Mouse (Mus musculus): ENCODE data around the gene Klf8.
"Not testable (repeated sequence)": the region's sequence is repeated elsewhere in the genome, so short reads cannot be mapped to it uniquely, and the experiment has no call there.

The Klf8 gene

DNA sequence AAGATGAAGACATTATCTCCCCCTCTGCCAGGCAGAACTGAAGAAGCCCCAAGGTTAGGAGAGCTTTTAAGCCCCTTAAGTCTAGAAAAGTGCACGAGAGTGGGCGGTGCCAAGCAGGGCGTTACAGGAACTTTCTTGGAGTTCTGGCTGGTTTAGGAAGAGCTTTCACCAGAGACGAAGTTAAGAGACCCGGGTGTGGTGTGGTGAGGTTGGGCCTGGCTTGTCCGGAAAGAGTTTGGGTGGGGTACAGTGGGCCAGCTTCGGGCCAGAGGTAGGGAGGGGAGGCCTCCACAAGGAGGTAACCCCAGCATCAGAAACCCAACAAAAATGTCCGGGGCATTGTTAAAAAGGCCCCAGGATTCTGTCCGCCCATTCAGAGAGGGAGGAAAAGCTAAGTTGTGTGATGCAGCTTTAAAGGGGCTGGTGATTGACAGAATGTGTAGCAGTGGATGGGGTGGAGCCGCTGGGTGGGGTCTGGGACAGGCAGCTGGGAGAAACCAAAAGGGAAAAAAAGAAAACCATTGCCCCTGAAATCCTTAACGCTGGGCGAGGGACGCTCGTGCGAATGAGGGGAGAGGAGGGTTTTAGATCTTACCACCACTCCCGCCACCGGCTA, at the start of gene Klf8:
Gene Klf8, plus strand, starts transcription at position 163 of the 616 bp plus-strand sequence.
- DNase-seq (ENCODE audit: low spot score), result peak; percentile 7

DNA sequence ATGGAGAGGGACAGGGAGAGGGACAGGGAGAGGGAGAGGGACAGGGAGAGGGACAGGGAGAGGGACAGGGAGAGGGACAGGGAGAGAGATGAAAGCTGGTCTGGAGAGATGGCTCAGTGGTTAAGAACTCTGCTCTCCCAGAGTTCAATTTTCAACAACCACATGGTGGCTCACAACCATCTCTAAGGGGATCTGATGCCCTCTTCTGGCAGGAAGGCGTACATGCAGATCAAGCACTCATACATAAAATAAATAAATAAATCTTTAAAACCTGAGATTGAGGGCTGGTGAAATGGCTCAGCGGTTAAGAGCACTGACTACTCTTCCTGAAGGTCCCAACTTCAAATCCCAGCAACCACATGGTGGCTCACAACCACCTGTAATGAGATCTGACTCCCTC, 38.1 kb upstream of the Klf8 start:
- DNase-seq (ENCODE audit: low spot score), result peak; percentile 6

DNA sequence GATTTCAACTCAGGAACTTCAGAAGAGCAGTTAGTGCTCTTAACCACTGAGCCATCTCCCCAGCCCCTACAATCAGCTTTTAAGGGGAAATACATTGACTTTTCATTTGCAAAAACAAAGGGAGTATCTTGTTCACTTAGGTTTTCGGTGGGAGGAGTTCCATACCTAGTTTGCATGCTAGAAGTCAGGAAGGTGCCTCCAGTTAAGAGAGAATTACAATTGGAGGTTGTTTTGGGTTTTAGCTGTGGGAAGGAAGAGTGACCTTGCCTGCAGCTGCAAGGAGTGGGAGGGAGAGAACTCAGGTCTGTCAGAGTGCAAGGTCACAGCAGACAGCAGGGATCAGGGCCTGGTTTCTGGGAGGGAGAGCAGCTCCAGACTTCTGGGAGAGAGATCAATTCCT, 26.2 kb upstream of the Klf8 start:
- DNase-seq (ENCODE audit: low spot score), result no peak

DNA sequence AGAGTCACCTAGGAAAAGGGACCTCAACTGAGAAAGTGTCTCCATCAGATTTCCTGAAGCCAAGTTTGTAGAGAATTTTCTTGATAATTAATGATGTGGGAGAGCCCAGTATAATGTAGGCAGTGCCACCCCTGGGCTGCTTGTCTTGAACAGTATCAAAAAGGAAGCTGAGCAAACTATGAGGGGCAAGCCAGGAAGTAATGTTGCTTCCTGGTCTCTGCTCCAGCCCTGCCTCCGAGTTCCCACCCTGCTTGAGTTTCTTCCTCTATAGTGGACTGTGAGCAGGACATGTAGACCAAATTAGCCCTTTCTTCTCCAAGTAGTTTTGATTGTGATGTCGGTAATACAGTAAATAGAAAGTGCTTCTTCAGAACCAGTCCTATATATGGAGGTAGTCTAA, 6.0 kb upstream of the Klf8 start:
- DNase-seq (ENCODE audit: low spot score), result no peak

GRCm38 (mm10) chrX:153233255-153233654, 4.0 kb upstream of the Klf8 start:
- peak; percentile 4 for DNase-seq (ENCODE audit: low spot score)

- peak; percentile 32 for DNase-seq (ENCODE audit: low spot score)
Measured at GRCm38 (mm10) chrX:153237920-153238504, 746 bp downstream of the Klf8 start.

GRCm38 (mm10) chrX:153254256-153254655, 17.0 kb downstream of the Klf8 start:
- no peak for DNase-seq (ENCODE audit: low spot score)

GRCm38 (mm10) chrX:153255504-153255903, 18.2 kb downstream of the Klf8 start:
- DNase-seq (ENCODE audit: low spot score), result no peak

DNA sequence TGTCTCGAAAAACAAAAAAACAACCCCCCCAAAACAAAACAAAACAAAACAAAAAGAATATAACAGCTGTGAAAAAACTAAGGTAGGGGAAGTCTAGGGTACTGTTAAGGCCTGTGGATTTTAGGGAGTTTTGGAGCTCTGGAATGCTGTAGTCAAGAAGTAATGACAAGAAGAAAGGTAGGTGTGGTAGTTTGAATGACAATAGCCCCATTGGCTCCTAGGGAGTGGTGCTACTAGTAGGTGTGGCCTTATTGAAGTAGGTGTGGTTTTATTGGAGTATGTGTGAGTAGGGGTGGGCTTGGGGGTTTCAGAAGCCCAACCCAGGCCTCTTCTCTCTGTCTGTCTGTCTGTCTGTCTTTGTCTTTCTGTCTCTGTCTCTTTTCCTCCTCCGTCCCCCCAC, 44.9 kb downstream of the Klf8 start:
- DNase-seq (ENCODE audit: low spot score), result no peak

DNA sequence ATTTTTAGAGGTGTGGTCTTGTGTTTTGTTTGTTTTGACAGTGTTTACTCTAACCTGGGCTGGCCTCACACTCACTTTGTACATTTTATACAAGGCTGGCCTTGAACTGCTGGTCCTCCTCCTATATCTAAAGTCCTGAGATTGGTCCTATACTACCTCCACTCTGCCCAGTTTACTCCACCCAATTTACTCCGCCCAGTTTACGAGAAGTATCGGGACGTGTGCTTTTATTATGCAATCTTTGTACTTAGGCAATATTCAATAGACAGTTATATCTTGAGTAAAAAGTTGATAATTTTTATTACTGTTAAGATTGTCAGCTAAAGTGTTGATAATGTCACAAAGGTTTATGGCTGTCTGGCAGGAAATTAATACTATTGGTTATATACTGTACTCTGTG, 74.1 kb downstream of the Klf8 start:
- no peak for DNase-seq (ENCODE audit: low spot score)

GRCm38 (mm10) chrX:153323105-153323504, 85.8 kb downstream of the Klf8 start:
- DNase-seq (ENCODE audit: low spot score), result no peak

DNA sequence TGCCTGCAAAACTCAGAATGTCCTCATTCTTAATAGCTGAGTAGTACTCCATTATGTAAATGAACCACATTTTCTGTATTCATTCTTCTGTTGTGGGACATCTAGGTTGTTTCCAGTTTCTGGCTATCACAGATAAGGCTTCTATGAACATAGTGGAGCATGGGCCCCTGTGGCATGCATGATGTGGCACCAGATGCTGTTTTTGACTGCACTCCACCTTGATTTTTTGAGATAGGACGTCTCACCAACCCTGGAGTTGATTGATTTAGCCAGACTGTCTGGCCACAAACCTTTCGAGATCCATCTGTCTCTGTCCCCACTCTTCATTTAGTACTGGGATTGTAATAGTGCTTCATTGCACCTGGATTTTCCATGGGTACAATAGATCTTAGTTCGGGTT, 96.9 kb downstream of the Klf8 start:
- not testable (repeated sequence) for DNase-seq (ENCODE audit: low spot score)

GRCm38 (mm10) chrX:153359331-153360215, 122.3 kb downstream of the Klf8 start:
- DNase-seq (ENCODE audit: low spot score), result peak; percentile 6

- DNase-seq (ENCODE audit: low spot score), result peak; percentile 43
Measured at GRCm38 (mm10) chrX:153360216-153360590, 122.9 kb downstream of the Klf8 start.

DNA sequence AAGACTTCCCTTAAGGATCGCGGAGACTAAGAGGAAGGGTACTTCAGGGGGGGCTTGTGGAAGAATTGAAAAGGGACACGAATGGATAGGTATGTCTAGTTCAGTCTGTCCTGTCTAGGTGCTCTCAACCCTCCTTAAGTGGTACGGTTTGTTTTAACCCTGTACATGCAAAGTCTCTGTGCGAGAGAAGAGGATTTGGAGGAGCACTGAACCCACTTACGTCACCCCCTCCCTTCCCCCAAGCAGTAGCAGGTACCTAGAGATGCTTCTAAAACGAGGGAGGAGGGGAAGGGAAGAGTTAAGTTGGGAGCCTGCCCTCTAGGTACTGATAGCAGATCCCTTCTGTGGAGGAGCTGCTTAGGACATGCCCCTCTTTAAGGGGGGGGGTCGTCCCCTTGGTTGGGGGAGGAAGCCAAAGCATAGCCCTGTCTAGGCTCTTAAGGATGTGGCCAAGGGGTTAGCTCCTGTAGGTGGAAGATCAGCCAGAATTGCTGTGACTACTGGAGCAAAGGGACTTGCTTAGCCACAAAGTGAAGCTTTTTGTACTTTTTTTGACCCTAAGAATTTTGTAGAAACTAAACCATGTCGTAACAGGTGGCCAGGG, 123.5 kb downstream of the Klf8 start:
- DNase-seq (ENCODE audit: low spot score), result no peak

GRCm38 (mm10) chrX:153366754-153367153, 129.5 kb downstream of the Klf8 start:
- DNase-seq (ENCODE audit: low spot score), result peak; percentile 72

DNA sequence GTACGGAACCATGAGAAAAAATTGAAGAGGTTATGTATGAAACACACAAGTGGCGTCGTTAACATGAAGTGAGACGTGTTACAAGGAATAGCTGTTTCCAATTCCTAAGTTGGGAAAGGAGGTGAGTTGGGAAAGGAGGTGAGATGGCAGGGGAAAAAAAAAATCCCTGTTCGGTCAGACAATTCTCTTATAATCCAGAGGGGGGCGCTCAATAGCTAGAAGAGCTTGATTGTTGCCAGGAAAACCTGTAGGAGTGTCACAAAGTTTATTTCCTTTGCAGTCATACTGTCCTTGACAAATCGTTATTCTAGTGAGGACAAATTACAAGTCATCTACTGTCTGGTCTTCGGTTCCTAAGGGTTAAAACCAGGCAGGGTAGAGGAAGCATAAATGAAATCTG, 132.5 kb downstream of the Klf8 start:
- peak; percentile 4 for DNase-seq (ENCODE audit: low spot score)

DNA sequence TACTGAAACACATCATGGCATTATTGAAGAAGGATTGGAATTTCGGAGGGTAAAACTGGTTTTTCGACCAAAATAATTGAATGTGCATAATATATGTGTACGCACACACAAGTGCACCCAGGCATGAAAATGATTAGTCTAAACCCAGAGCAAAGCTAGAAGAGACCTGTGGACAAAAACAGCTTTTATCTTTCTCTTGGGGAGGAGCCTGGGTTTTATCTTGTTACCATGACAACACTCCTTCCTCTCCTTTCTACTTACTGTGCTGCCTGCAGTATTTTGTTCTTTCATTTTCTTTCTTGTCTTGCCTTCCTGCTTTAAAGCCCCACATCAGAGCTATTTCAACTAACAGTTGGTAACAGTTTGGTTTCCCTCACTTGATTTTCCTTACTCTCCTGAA, 137.8 kb downstream of the Klf8 start:
- DNase-seq (ENCODE audit: low spot score), result no peak

DNA sequence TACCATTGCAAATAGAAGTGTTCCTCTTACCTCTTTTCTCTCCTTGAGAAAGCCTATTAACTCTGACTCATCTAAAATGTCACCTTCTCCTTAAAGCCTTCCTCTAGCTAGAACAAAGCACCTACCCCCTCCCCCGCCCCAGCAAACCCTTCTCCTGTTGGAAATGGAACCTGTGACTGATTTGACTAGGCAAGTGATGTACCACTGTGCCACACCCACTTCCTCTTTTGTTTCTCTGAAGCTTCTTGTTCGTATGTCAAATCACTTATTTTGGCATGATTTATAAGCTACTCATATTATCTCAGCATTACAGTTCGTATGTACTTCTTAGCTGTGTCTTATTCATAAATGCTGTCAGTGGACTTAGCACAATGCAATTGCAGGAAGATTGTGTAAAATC, 144.5 kb downstream of the Klf8 start:
- no peak for DNase-seq (ENCODE audit: low spot score)

DNA sequence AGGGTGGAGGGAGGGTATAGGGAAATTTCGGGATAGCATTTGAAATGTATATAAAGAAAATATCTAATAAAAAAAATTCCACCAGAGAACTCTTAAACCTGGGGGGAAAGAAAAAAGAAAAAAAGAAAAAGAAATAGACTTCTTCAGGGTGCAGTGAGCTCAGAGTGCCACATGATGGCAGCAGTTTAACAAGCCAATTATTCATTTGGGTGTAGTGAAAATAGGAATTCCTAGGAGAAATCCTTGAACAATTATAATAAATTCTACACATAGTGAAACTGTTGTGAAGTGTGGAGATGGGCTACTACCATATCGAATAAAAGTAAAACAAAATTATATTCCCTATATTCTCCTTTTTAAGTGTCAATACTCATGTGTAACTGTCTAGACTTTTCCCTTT, 152.0 kb downstream of the Klf8 start:
- DNase-seq (ENCODE audit: low spot score), result peak; percentile 25

DNA sequence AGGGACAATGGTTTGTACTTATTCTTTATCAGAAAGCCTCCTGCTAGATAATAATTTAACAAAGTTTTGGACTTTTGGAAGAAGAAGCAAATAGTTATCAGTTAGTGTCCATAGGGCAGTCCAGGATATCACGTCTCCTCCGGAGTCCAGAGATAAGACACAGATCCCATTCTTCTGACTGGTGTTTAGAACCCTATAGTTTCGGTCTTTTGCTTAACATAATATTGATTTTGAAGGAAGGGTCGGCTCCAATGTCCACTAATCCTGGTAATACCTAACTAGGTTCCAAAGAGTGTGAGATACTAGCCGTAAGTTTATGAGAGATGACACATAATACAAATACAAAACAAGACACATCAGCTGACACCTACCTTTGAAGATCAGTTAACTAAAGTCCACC, 179.8 kb downstream of the Klf8 start:
- no peak for DNase-seq (ENCODE audit: low spot score)

- DNase-seq (ENCODE audit: low spot score), result peak; percentile 65
Measured at GRCm38 (mm10) chrX:153433659-153434293, 196.5 kb downstream of the Klf8 start.
